Mouse (Mus musculus): Measurements from ENCODE around the gene Parp4.

Parp4 gene

GRCm38 (mm10) chr14:56613212-56613611 is 37.8 kb downstream of the Parp4 start:
- no peak for DNase-seq (ENCODE audit: low spot score in 2 of 2)

- no peak for DNase-seq (ENCODE audit: low spot score in 2 of 2)
These were observed 42.1 kb downstream of the Parp4 start for GRCm38 (mm10) chr14:56617470-56617869.

GRCm38 (mm10) chr14:56620425-56620824 is 45.0 kb downstream of the Parp4 start:
- DNase-seq (ENCODE audit: low spot score in 2 of 2) = no peak

GRCm38 (mm10) chr14:56626202-56626601 is 50.8 kb downstream of the Parp4 start:
- no peak for DNase-seq (ENCODE audit: low spot score in 2 of 2)

GRCm38 (mm10) chr14:56628336-56628735 is 52.9 kb downstream of the Parp4 start:
- peak; percentile 1 to 16 for DNase-seq (ENCODE audit: low spot score in 2 of 2)

- no peak for DNase-seq (ENCODE audit: low spot score in 2 of 2)
These were observed 55.7 kb downstream of the Parp4 start for GRCm38 (mm10) chr14:56631109-56631508.

- peak; percentile 2 to 3 for DNase-seq (ENCODE audit: low spot score in 2 of 2)
These were observed 71.8 kb downstream of the Parp4 start for GRCm38 (mm10) chr14:56647206-56647605.

GRCm38 (mm10) chr14:56649448-56649847 is 74.0 kb downstream of the Parp4 start:
- no peak for DNase-seq (ENCODE audit: low spot score in 2 of 2)

- peak in 1 of 2 experiments; percentile 14 for DNase-seq (ENCODE audit: low spot score in 2 of 2)
These were observed 90.2 kb downstream of the Parp4 start for GRCm38 (mm10) chr14:56665651-56666050.

- DNase-seq (ENCODE audit: low spot score in 2 of 2) = no peak
These were observed 91.5 kb downstream of the Parp4 start for GRCm38 (mm10) chr14:56666909-56667308.

- peak; percentile 99 for DNase-seq (ENCODE audit: low spot score in 2 of 2)
These were observed 92.8 kb downstream of the Parp4 start, which contains the start of gene Mphosph8 for GRCm38 (mm10) chr14:56667969-56668802. Gene Mphosph8, plus strand, starts transcription at chr14:56668248.

- DNase-seq (ENCODE audit: low spot score in 2 of 2) = no peak
These were observed 93.7 kb downstream of the Parp4 start for GRCm38 (mm10) chr14:56669046-56669620.

GRCm38 (mm10) chr14:56685426-56685825 is 110.0 kb downstream of the Parp4 start:
- DNase-seq (ENCODE audit: low spot score in 2 of 2) = no peak

GRCm38 (mm10) chr14:56689116-56689515 is 113.7 kb downstream of the Parp4 start:
- DNase-seq (ENCODE audit: low spot score in 2 of 2) = no peak

GRCm38 (mm10) chr14:56689766-56690165 is 114.3 kb downstream of the Parp4 start:
- no peak for DNase-seq (ENCODE audit: low spot score in 2 of 2)

GRCm38 (mm10) chr14:56695495-56695894 is 120.1 kb downstream of the Parp4 start:
- no peak for DNase-seq (ENCODE audit: low spot score in 2 of 2)

GRCm38 (mm10) chr14:56697836-56698235 is 122.4 kb downstream of the Parp4 start:
- DNase-seq (ENCODE audit: low spot score in 2 of 2) = no peak

GRCm38 (mm10) chr14:56702644-56703043 is 127.2 kb downstream of the Parp4 start:
- no peak for DNase-seq (ENCODE audit: low spot score in 2 of 2)

- no peak for DNase-seq (ENCODE audit: low spot score in 2 of 2)
These were observed 130.3 kb downstream of the Parp4 start for GRCm38 (mm10) chr14:56705687-56706086.
